ENCODE assay signal across 10 mouse cellular contexts in the genomic region with DNA sequence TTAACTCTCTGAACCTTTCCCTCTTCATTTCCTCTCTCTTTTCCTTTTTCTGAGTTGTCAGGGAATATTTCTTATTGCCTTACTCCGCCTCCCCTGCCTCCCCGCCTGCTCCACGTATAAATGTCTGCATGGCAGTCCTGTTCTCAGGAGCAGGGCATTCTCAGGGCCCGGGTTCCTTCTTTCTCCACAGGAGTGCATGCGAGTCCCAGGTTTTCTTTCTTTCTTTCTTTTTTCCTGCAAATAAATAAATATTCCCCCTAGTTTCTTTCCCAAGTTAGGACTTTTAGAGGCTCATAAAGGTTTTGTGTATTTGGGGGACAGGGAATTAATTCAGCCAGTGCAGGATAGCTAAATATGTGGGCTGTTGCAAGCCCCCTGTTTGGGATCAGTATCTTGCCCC. TPM values are rescaled to one million over a fixed set of nuclear protein-coding genes. Genes with fewer than 3 reads are reported as not detected.
DNase-seq lines count a peak whose midpoint lies in the region; ATAC-seq lines count a peak whose summit lies in the region.
"Had no signal": no experiment of that assay in that cellular context is flagged by ENCODE, and none has a peak within 500 bp of the region (broad histone marks: within the 10 kb centered on the region; RNA-seq: fewer than 3 reads in every experiment).

No protein-coding gene starts in this region.

- H3K4me1 ChIP-seq in forebrain, embryonic 11.5 days (replicated peaks; ENCODE audit: control insufficient read depth, insufficient read depth, low read length): peaks cover 18% of the 10 kb centered on the region

- H3K9me3 ChIP-seq in forebrain, embryonic 11.5 days (ENCODE audit: control insufficient read depth, low read length): no peaks in the 10 kb centered on the region

- WGBS in forebrain, embryonic 11.5 days: 7% methylated on average over 5 of the region's 5 CpGs

- peaks cover 57% of the 10 kb centered on the region for H3K27me3 ChIP-seq in forebrain, embryonic 11.5 days (ENCODE audit: control insufficient read depth, insufficient read depth, low read length)

- no peak overlapping the region for H3K27ac ChIP-seq in forebrain, embryonic 11.5 days (ENCODE audit: low read depth, low read length)

- intact Hi-C loops in left cerebral cortex, postnatal 36 days (cut with DNase I): no loop called here

- ATAC-seq in forebrain, embryonic 11.5 days (replicated peaks; ENCODE audit: low FRiP score): no peak

- peak overlapping the region; percentile 93; the same call in 1 of the 2 replicates for H3K4me2 ChIP-seq in forebrain, embryonic 11.5 days (ENCODE audit: low read depth, low read length, severe bottlenecking)

- peak; percentile 33 for DNase-seq in kidney, adult 9 months
- no peak for DNase-seq in kidney, adult 18-20 months
- no peak for DNase-seq in forebrain, embryonic 11.5 days (ENCODE audit: low spot score)
- peak; percentile 54 for DNase-seq in kidney, postnatal 10 days
- peak; percentile 19 for DNase-seq in retina, embryonic 14.5 days (ENCODE audit: low spot score)
- DNase-seq in Muller cell, postnatal 12 days (ENCODE audit: inconsistent ontology term): no peak
- DNase-seq in gastrocnemius, postnatal 4 days (ENCODE audit: low spot score in 2 of 2): no peak
- no peak for DNase-seq in left cerebral cortex, postnatal 36 days (ENCODE audit: low spot score in 2 of 2)
- DNase-seq: cerebellum, adult 11-12 months; thymus, postnatal 14 days had no signal

- no peak overlapping the region for H3K9ac ChIP-seq in forebrain, embryonic 11.5 days (ENCODE audit: low read length)

- H3K4me3 ChIP-seq in forebrain, embryonic 11.5 days (ENCODE audit: low read depth, low read length): 0 out of 2 replicates have a peak overlapping the region, but pooled peaks have one; percentile 76

- H3K36me3 ChIP-seq in forebrain, embryonic 11.5 days (ENCODE audit: control insufficient read depth, insufficient read depth, low read length): no peaks in the 10 kb centered on the region

RNA-seq across cellular contexts. Expression of a gene that starts 2.5 kb away (rescaled TPM):
- 6.6 and 6.7 TPM in 2 replicates for polyA plus RNA-seq in forebrain, embryonic 11.5 days (2014; fragmentation: Nextera tagmentation; extraction: Ambion mirVana)
- 10 to 100 TPM; 14.0 to 15.6 TPM for total RNA-seq in gastrocnemius, postnatal 4 days (2021)
- total RNA-seq in left cerebral cortex, postnatal 36 days (2021): 1 to 10 TPM; 2.2 to 4.0 TPM

RNA-seq across cellular contexts. Expression of a gene that starts 27.7 kb away (rescaled TPM):
- polyA plus RNA-seq in forebrain, embryonic 11.5 days (2014; fragmentation: Nextera tagmentation; extraction: Ambion mirVana): not detected in 2 replicates
- total RNA-seq in gastrocnemius, postnatal 4 days (2021): 1 to 10 TPM; 1.5 to 1.9 TPM
- under 1 TPM in 1 of 2 experiments, not detected in 1; 0.81 TPM for total RNA-seq in left cerebral cortex, postnatal 36 days (2021)

Comparison
In these comparisons a context has a peak if more than half of its experiments do, and no peak if none do; other contexts are left out.
1. DNase-seq: peak in kidney, adult 9 months (single experiment), kidney, postnatal 10 days (single experiment) and retina, embryonic 14.5 days (single experiment); none in kidney, adult 18-20 months (single experiment), forebrain, embryonic 11.5 days (single experiment), Muller cell, postnatal 12 days (single experiment), gastrocnemius, postnatal 4 days (0 of 2) and left cerebral cortex, postnatal 36 days (0 of 2).